Mouse (Mus musculus): ENCODE results near the gene Usp40. TPM values are rescaled to one million over a fixed set of nuclear protein-coding genes. Genes with fewer than 3 reads are reported as not detected.

Gene Usp40
- polyA plus RNA-seq, 1 experiment: 9.5 TPM

DNA sequence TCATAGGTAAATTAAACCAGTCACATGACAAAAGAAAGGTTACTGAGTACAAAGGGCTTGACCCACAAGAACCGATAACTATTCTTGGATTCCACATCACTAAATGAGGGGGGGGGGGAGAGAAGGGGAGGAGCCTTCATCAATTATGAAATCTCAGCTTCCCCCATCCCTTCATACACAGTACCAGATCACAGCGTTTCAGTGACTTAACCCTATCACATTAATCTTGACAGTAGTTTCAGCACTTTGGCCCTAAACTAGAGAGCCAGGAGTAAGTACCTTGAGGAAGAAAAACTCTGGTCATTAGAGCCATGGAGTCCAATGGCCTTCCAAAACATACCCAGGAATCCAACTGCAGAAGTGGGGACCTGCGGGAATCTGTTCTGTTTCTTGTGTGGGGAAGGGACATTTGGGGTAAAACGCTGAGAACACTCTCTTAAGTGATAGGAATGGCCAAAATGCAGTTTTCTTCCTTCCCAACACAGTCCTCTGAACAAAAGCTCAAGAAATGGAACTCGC lies 600 bp downstream of the Usp40 start:
- H3K4me3 ChIP-seq: peak overlapping the region; percentile 71
- H3ac ChIP-seq (ENCODE audit: control insufficient read depth, insufficient read length): peak overlapping the region; percentile 68
- peak overlapping the region; percentile 94 for H3K4me2 ChIP-seq (ENCODE audit: low read depth)
- no peak for TF ChIP-seq CEBPB (IDR thresholded peaks at IDR 0.05; ENCODE audit: insufficient read depth, poor library complexity, severe bottlenecking)
- TF ChIP-seq SRF (IDR thresholded peaks at IDR 0.05; ENCODE audit: control insufficient read depth, insufficient read length, low read depth): no peak
- no peak for TF ChIP-seq POLR2AphosphoS2 (IDR thresholded peaks at IDR 0.05; ENCODE audit: insufficient read length, low read depth)
- TF ChIP-seq E2F4 (IDR thresholded peaks at IDR 0.05; ENCODE audit: insufficient read depth): no peak
- TF ChIP-seq REST (IDR thresholded peaks at IDR 0.05; ENCODE audit: insufficient read depth, insufficient read length): no peak
- no peak for TF ChIP-seq TCF12 (IDR thresholded peaks at IDR 0.05; ENCODE audit: insufficient read depth, poor library complexity, severe bottlenecking)
- TF ChIP-seq MYOD1 (IDR thresholded peaks at IDR 0.05; ENCODE audit: control insufficient read depth in 1 of 3, insufficient read length in 2 of 3, low read depth in 2 of 3): no peak
- no peak for TF ChIP-seq TCF3 (IDR thresholded peaks at IDR 0.05; ENCODE audit: insufficient read length, low read depth)
- TF ChIP-seq MYOG (IDR thresholded peaks at IDR 0.05; ENCODE audit: control insufficient read depth in 1 of 3, insufficient read depth in 1 of 3, insufficient read length in 2 of 3, low read depth in 2 of 3): no peak
- TF ChIP-seq USF1 (IDR thresholded peaks at IDR 0.05; ENCODE audit: low read depth): no peak
- no peak for TF ChIP-seq POLR2A (IDR thresholded peaks at IDR 0.05; ENCODE audit: insufficient read length, low read depth)
- no peak for TF ChIP-seq MAX (IDR thresholded peaks at IDR 0.05; ENCODE audit: low read depth)
- H3K79me2 ChIP-seq (ENCODE audit: control insufficient read depth, insufficient read depth): peaks cover 7% of the 10 kb centered on the region
- no peaks in the 10 kb centered on the region for H3K27me3 ChIP-seq (ENCODE audit: control insufficient read depth, insufficient read depth, insufficient read length)
- peaks cover 16% of the 10 kb centered on the region for H3K36me3 ChIP-seq (ENCODE audit: control insufficient read depth, insufficient read depth)

GRCm38 (mm10) chr1:87992716-87993115 lies 15.6 kb downstream of the Usp40 start:
- no peaks in the 10 kb centered on the region for H3K79me2 ChIP-seq (ENCODE audit: control insufficient read depth, insufficient read depth)
- H3K4me2 ChIP-seq (ENCODE audit: low read depth): no peak overlapping the region
- no peaks in the 10 kb centered on the region for H3K27me3 ChIP-seq (ENCODE audit: control insufficient read depth, insufficient read depth, insufficient read length)
- TF ChIP-seq MYOG (IDR thresholded peaks at IDR 0.05; ENCODE audit: control insufficient read depth in 1 of 3, insufficient read depth in 1 of 3, insufficient read length in 2 of 3, low read depth in 2 of 3) (no peak), CEBPB (IDR thresholded peaks at IDR 0.05; ENCODE audit: insufficient read depth, poor library complexity, severe bottlenecking) (peak; percentile 58; the same call in 1 of the 2 replicates)
- H3K36me3 ChIP-seq (ENCODE audit: control insufficient read depth, insufficient read depth): peaks cover 52% of the 10 kb centered on the region
- H3K4me3 ChIP-seq: no peak overlapping the region
- H3ac ChIP-seq (ENCODE audit: control insufficient read depth, insufficient read length): no peak overlapping the region

- H3K4me3 ChIP-seq: no peak overlapping the region
- no peak overlapping the region for H3ac ChIP-seq (ENCODE audit: control insufficient read depth, insufficient read length)
- H3K36me3 ChIP-seq (ENCODE audit: control insufficient read depth, insufficient read depth): peaks cover 72% of the 10 kb centered on the region
- H3K27me3 ChIP-seq (ENCODE audit: control insufficient read depth, insufficient read depth, insufficient read length): no peaks in the 10 kb centered on the region
- no peak overlapping the region for H3K4me2 ChIP-seq (ENCODE audit: low read depth)
- TF ChIP-seq SRF (IDR thresholded peaks at IDR 0.05; ENCODE audit: control insufficient read depth, insufficient read length, low read depth) (no peak), CEBPB (IDR thresholded peaks at IDR 0.05; ENCODE audit: insufficient read depth, poor library complexity, severe bottlenecking) (no peak), TCF12 (IDR thresholded peaks at IDR 0.05; ENCODE audit: insufficient read depth, poor library complexity, severe bottlenecking) (no peak), REST (IDR thresholded peaks at IDR 0.05; ENCODE audit: insufficient read depth, insufficient read length) (no peak), POLR2AphosphoS2 (IDR thresholded peaks at IDR 0.05; ENCODE audit: insufficient read length, low read depth) (no peak), TCF3 (IDR thresholded peaks at IDR 0.05; ENCODE audit: insufficient read length, low read depth) (no peak), POLR2A (IDR thresholded peaks at IDR 0.05; ENCODE audit: insufficient read length, low read depth) (no peak)
- H3K79me2 ChIP-seq (ENCODE audit: control insufficient read depth, insufficient read depth): no peaks in the 10 kb centered on the region
Measured at GRCm38 (mm10) chr1:87982291-87982690, 26.1 kb downstream of the Usp40 start.

DNA sequence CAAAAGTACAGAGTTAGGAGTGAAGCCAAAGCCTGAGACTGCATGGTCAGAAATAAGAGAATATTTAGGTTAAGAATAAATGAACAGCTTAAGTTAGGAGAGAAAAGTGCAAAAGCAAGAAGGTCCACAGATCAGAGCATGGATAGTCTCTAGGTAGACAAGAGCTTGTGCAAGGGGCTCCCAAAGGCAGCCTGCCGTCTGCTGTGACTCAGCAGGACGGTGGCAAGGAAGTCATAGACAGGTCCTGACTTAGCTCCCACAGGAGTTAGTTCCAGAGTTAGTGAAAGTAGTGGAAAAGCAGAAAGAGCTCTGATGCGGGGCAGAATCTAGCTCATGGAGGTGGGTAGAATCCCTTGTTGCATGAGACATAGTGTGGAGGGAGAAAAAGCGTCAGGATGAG lies 38.0 kb downstream of the Usp40 start:
- Histone ChIP-seq H3K4me2 (ENCODE audit: low read depth) (no peak overlapping the region), H3K36me3 (ENCODE audit: control insufficient read depth, insufficient read depth) (peaks cover 67% of the 10 kb centered on the region), H3ac (ENCODE audit: control insufficient read depth, insufficient read length) (no peak overlapping the region), H3K4me3 (no peak overlapping the region), H3K79me2 (ENCODE audit: control insufficient read depth, insufficient read depth) (no peaks in the 10 kb centered on the region), H3K27me3 (ENCODE audit: control insufficient read depth, insufficient read depth, insufficient read length) (no peaks in the 10 kb centered on the region)
- TF ChIP-seq POLR2AphosphoS2 (IDR thresholded peaks at IDR 0.05; ENCODE audit: insufficient read length, low read depth) (no peak), CEBPB (IDR thresholded peaks at IDR 0.05; ENCODE audit: insufficient read depth, poor library complexity, severe bottlenecking) (no peak), MAX (IDR thresholded peaks at IDR 0.05; ENCODE audit: low read depth) (no peak), E2F4 (IDR thresholded peaks at IDR 0.05; ENCODE audit: insufficient read depth) (no peak), MYOD1 (IDR thresholded peaks at IDR 0.05; ENCODE audit: control insufficient read depth in 1 of 3, insufficient read length in 2 of 3, low read depth in 2 of 3) (no peak), REST (IDR thresholded peaks at IDR 0.05; ENCODE audit: insufficient read depth, insufficient read length) (no peak), TCF3 (IDR thresholded peaks at IDR 0.05; ENCODE audit: insufficient read length, low read depth) (no peak), USF1 (IDR thresholded peaks at IDR 0.05; ENCODE audit: low read depth) (no peak), POLR2A (IDR thresholded peaks at IDR 0.05; ENCODE audit: insufficient read length, low read depth) (no peak), SRF (IDR thresholded peaks at IDR 0.05; ENCODE audit: control insufficient read depth, insufficient read length, low read depth) (no peak), MYOG (IDR thresholded peaks at IDR 0.05; ENCODE audit: control insufficient read depth in 1 of 3, insufficient read depth in 1 of 3, insufficient read length in 2 of 3, low read depth in 2 of 3) (no peak), TCF12 (IDR thresholded peaks at IDR 0.05; ENCODE audit: insufficient read depth, poor library complexity, severe bottlenecking) (no peak)

- no peak overlapping the region for H3K4me3 ChIP-seq
- H3ac ChIP-seq (ENCODE audit: control insufficient read depth, insufficient read length): no peak overlapping the region
- peak overlapping the region; percentile 51 for H3K4me2 ChIP-seq (ENCODE audit: low read depth)
- H3K27me3 ChIP-seq (ENCODE audit: control insufficient read depth, insufficient read depth, insufficient read length): no peaks in the 10 kb centered on the region
- TF ChIP-seq CEBPB (IDR thresholded peaks at IDR 0.05; ENCODE audit: insufficient read depth, poor library complexity, severe bottlenecking) (peak; percentile 79), POLR2A (IDR thresholded peaks at IDR 0.05; ENCODE audit: insufficient read length, low read depth) (no peak), TCF12 (IDR thresholded peaks at IDR 0.05; ENCODE audit: insufficient read depth, poor library complexity, severe bottlenecking) (no peak), E2F4 (IDR thresholded peaks at IDR 0.05; ENCODE audit: insufficient read depth) (no peak), MYOG (IDR thresholded peaks at IDR 0.05; ENCODE audit: control insufficient read depth in 1 of 3, insufficient read depth in 1 of 3, insufficient read length in 2 of 3, low read depth in 2 of 3) (peak in 1 of 3 experiments; percentile 55), SRF (IDR thresholded peaks at IDR 0.05; ENCODE audit: control insufficient read depth, insufficient read length, low read depth) (no peak), TCF3 (IDR thresholded peaks at IDR 0.05; ENCODE audit: insufficient read length, low read depth) (no peak)
- peaks cover 45% of the 10 kb centered on the region for H3K36me3 ChIP-seq (ENCODE audit: control insufficient read depth, insufficient read depth)
- H3K79me2 ChIP-seq (ENCODE audit: control insufficient read depth, insufficient read depth): no peaks in the 10 kb centered on the region
Measured at GRCm38 (mm10) chr1:87961459-87962167, 46.7 kb downstream of the Usp40 start.
